Mouse (Mus musculus) stomach, embryonic 15.5 days (tissue): ENCODE results near the gene Ddx21. TPM values are rescaled to one million over a fixed set of nuclear protein-coding genes. Genes with fewer than 3 reads are reported as not detected.
"Not testable (repeated sequence)": the region's sequence is repeated elsewhere in the genome, so short reads cannot be mapped to it uniquely, and the experiment has no call there.

Source experiments
- ATAC-seq: fragments of 200-750 bp; cut with Nextera tagmentation; 2 replicates; pipeline ENCODE4 v1.8.0; 2017; ENCODE audit warnings: low read depth, moderate number of reproducible peaks, moderate TSS enrichment; ENCODE audit not compliant: insufficient read depth, low FRiP score
- H3K27ac ChIP-seq: fragments of 300-500 bp; sonication (generic); 2 replicates; pipeline ENCODE4 v1.5.1; 2015; ENCODE audit warnings: mild to moderate bottlenecking, inconsistent platforms
- H3K27me3 ChIP-seq: fragments of 300-500 bp; sonication (generic); replicated peaks from 2 replicates; pipeline ENCODE4 v1.6.1; 2015; ENCODE audit warnings: inconsistent platforms
- H3K36me3 ChIP-seq: fragments of 300-500 bp; sonication (generic); 2 replicates; pipeline ENCODE4 v1.6.1; 2015; ENCODE audit warnings: inconsistent platforms
- H3K4me1 ChIP-seq: fragments of 300-500 bp; sonication (generic); 2 replicates; pipeline ENCODE4 v1.6.1; 2015; ENCODE audit warnings: inconsistent platforms
- H3K4me2 ChIP-seq: fragments of 300-500 bp; sonication (generic); 2 replicates; pipeline ENCODE4 v1.6.1; 2015; ENCODE audit warnings: mild to moderate bottlenecking, inconsistent platforms
- H3K4me3 ChIP-seq: fragments of 300-500 bp; sonication (generic); replicated peaks from 2 replicates; pipeline ENCODE4 v1.5.1; 2015; ENCODE audit warnings: inconsistent platforms
- H3K9ac ChIP-seq: fragments of 300-500 bp; sonication (generic); 2 replicates; pipeline ENCODE4 v1.6.1; 2015; ENCODE audit warnings: inconsistent platforms
- H3K9me3 ChIP-seq: fragments of 300-500 bp; sonication (generic); 2 replicates; pipeline ENCODE4 v1.6.1; 2016; ENCODE audit warnings: inconsistent platforms
- WGBS: fragments of 180-500 bp; shearing (Covaris S2); methylation state at CpG from one replicate; pipeline ENCODE4 v1.1.7; 2015; 5-methylcytosine and 5-hydroxymethylcytosine counted together
- polyA plus RNA-seq: library from polyadenylated mRNA; unstranded; fragments of >200 nt; fragmentation: Nextera tagmentation; extraction: Ambion mirVana; gene quantifications from 2 replicates; pipeline ENCODE4 v1.2.1, GENCODE M21; 2015

Ddx21 gene
- polyA plus RNA-seq = 18.9 and 20.1 TPM in 2 replicates

DNA sequence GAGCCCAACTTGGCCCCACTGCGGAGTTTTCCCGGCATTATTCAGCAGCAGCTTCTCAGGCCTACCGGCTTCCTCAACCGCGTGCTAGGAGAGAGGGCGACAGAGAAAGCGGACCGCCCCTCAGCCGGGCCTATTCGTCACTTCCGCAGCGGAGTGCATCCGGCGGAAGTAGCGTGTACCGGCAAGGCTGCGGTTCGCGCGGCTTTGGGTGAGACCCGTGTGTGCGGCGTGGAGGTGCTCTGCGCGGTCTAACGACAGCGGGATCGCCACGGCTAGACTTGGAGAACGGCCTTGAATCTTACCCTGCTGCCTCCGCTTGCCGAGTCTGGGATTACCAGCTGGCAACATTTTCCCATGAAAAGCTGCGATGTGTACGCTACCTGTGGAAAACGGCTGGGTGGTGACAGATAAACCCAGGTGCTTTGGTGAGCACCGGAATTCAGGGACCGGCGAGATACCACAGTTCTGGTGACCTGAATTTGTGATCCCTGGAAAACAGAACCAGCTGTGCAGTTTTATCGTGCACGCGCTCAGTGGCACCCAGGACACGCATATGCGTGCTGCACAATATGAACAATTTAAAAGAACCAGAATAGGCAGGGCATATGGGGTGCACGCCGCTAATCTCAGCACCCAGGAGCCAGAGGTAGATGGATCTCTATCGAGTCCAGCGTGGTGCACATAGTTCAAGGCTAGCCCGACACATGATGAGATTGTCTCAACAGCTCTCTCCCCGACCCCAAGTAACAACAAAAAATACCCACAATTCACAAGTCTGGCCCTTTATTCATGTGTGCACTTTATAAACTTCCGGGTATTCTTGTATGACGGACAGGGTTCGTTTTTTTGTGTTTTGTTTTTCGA, at the start of gene Ddx21:
Gene Ddx21, minus strand, starts transcription at position 105 of the 864 bp plus-strand sequence.
- peak within 1 kb of the TSS; percentile 99 for H3K4me3 ChIP-seq
- H3K4me2 ChIP-seq = peak within 1 kb of the TSS; percentile 94
- no peaks in the 10 kb centered on the region for H3K27me3 ChIP-seq
- whole genome bisulfite sequencing = 4% methylated on average over 53 of the region's 53 CpGs
- H3K4me1 ChIP-seq = 0 out of 2 replicates have a peak, but pooled peaks cover 3% of the 10 kb centered on the region
- H3K36me3 ChIP-seq = peaks cover 9% of the 10 kb centered on the region; the same call in 1 of the 2 replicates
- ATAC-seq = peak; percentile 95
- H3K27ac ChIP-seq = peak within 1 kb of the TSS; percentile 82
- H3K9me3 ChIP-seq = no peaks in the 10 kb centered on the region
- H3K9ac ChIP-seq = peak within 1 kb of the TSS; percentile 64

DNA sequence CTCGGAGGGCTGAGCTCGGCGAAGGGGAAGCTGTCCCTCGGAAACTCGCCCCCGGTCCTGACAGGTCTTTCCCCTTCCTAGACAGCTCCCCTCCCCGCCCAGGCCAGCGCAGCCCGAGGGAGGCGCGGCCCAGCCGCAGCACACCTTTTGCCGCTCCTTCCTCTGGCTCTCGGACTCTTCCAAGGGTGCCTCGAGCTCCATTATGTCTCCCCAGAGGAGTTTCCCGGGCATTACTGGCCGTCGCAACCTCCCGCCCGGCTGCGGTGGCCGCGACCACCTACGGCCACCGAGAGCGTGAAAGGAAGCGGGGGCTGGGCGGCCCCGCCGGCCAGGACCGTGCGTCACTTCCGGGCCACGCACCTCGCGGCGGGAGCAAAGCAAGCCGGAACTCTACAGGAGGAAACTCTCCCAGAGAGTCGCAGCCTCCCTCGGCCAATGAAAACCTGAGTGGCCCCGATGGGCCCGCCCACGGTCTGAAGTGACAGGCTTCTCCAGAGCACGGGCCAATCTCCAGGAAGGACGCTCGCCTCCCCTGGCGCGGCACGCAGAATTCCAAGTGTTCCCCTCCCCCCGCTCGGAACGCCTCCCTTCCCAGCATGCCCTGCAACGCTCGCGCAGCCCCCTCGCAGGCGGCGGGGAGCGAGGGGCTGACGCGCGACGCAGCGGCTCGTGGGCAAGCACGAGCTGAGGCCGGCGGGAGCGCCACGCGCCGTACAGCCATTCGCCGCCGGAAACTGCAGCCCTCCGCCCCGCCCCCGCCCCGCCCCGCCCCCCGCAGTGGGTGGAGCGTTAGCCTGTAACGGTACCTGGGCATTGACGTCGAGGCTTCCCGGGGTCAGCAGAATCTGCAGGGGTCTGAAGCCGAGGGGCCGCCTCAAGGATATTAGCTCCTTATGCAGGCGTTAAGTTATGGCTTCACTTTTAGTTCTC, 49.1 kb upstream of the Ddx21 start, which contains the start of gene Ddx50:
Gene Ddx50, minus strand, starts transcription at position 338 of the 930 bp plus-strand sequence.
- H3K4me3 ChIP-seq = peak within 1 kb of the TSS; percentile 95
- no peaks in the 10 kb centered on the region; the same call in 1 of the 2 replicates for H3K36me3 ChIP-seq
- peak within 1 kb of the TSS; percentile 87 for H3K9ac ChIP-seq
- H3K27me3 ChIP-seq = no peaks in the 10 kb centered on the region
- WGBS = under 1% methylated on average over 85 of the region's 89 CpGs
- peak within 1 kb of the TSS; percentile 62 for H3K4me2 ChIP-seq
- peak within 1 kb of the TSS; percentile 96 for H3K27ac ChIP-seq
- no peaks in the 10 kb centered on the region for H3K9me3 ChIP-seq
- H3K4me1 ChIP-seq = peaks cover 6% of the 10 kb centered on the region; the same call in 1 of the 2 replicates
- ATAC-seq = peak; percentile 99

DNA sequence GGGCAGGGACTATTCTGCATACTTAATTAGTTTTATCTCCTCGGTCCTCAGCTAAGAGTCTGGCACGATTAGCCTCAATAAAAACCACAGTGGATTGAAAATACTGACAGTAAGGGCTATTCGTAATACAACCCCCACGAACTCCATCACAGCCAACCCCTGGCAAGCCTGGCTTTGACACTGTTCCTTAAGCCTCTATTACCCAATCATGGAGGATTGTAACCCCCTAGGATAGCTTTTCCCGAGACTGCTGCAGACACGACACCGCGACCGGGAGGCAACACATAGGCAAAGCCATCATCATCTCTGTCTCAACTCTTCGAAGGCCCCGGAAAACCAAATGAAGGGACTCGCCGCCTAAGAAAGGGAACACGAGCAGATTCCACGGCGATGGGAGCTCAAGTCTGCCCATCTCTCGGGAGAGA, 48.3 kb upstream of the Ddx21 start:
- H3K36me3 ChIP-seq = no peaks in the 10 kb centered on the region; the same call in 1 of the 2 replicates
- under 1% methylated on average over 17 of the region's 17 CpGs for WGBS
- H3K4me2 ChIP-seq = peak overlapping the region; percentile 62
- H3K27me3 ChIP-seq = no peaks in the 10 kb centered on the region
- peak overlapping the region; percentile 96 for H3K27ac ChIP-seq
- no peak for ATAC-seq
- peak overlapping the region; percentile 87 for H3K9ac ChIP-seq
- no peaks in the 10 kb centered on the region for H3K9me3 ChIP-seq
- H3K4me1 ChIP-seq = peaks cover 6% of the 10 kb centered on the region; the same call in 1 of the 2 replicates
- H3K4me3 ChIP-seq = peak overlapping the region; percentile 95

DNA sequence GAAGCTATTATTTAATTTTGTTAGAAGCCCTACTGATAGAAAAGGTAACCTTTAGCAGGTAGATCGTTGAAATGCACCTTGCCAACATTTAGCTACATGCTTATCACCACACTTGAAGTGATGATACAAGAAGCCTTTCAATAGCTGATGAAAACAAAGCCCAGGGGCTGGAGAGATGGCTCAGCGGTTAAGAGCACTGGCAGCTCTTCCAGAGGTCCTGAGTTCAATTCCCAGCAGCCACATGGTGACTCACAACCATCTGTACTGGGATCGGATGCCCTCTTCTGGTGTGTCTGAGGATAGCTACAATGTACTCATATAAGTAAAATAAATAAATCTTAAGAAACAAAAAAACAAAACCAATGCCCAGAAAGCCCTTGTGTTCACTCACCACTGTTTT, 2.1 kb upstream of the Ddx21 start:
- Histone ChIP-seq H3K4me2 (no peak overlapping the region), H3K27ac (no peak overlapping the region), H3K4me3 (no peak overlapping the region), H3K36me3 (no peaks in the 10 kb centered on the region), H3K4me1 (0 out of 2 replicates have a peak, but pooled peaks cover 3% of the 10 kb centered on the region), H3K9me3 (no peaks in the 10 kb centered on the region), H3K27me3 (no peaks in the 10 kb centered on the region), H3K9ac (no peak overlapping the region)
- ATAC-seq = no peak
- 80% methylated on average over 3 of the region's 3 CpGs for WGBS

DNA sequence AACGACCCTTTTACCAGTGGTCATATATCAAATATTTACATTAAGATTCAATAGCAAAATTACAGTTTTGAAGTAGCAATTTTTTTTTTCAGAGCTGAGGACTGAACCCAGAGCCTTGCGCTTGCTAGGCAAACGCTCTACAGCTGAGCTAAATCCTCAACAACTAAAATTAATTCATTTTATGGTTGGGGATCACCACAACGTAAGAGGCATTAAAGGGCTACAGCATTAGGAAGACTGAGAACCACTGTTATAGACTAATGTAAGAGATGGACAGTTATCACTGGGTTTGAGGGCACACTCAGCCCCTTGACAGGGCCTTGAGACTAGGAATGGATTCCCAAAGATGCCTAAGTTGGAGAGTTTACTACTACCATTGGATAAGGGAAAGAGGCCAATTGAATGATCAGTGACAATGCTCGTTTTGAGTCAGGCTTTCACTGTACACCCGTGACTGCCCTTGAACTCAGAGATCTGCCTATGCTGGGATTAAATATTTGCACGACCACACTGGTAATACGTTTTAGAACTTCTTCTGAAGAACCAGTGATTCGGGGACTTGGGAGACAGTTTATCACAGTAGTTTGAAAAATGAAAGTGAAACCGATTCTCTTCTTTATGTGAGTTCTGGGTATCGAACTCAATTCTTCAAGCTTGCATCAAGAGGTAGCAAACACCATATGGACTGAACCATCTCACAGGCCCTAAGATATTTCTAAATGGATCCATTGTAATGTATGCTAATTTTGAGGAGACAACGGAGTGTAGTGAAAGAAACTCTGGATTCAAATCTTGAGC, 1.4 kb upstream of the Ddx21 start:
- Histone ChIP-seq H3K36me3 (0 out of 2 replicates have a peak, but pooled peaks cover 4% of the 10 kb centered on the region), H3K4me2 (peak overlapping the region; percentile 94; the same call in 1 of the 2 replicates), H3K9ac (no peak overlapping the region), H3K27me3 (no peaks in the 10 kb centered on the region), H3K27ac (no peak overlapping the region), H3K4me3 (peak overlapping the region; percentile 99; the same call in 1 of the 2 replicates), H3K9me3 (no peaks in the 10 kb centered on the region), H3K4me1 (0 out of 2 replicates have a peak, but pooled peaks cover 3% of the 10 kb centered on the region)
- ATAC-seq = no peak
- 80% methylated on average over 12 of the region's 12 CpGs for WGBS

DNA sequence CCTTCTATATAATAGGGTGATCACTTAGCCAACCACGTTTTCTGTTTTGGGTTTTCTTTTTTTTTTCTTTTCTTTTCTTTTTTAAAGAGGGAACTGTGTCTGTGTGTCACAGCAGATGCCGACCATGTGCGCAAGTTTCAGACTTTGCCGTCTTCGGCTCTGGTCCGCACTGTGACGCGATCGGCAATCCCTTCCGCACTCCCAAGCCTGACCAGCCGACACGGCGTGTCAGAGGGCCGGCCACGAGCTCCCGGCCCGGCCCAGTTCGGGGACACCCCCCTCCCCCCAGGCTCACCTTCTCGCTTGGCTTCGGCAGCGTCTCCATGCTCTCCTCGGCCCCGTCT, 276 bp downstream of the Ddx21 start:
- ATAC-seq = peak; percentile 67
- WGBS = under 1% methylated on average over 23 of the region's 23 CpGs
- Histone ChIP-seq H3K36me3 (peaks cover 9% of the 10 kb centered on the region; the same call in 1 of the 2 replicates), H3K4me1 (0 out of 2 replicates have a peak, but pooled peaks cover 3% of the 10 kb centered on the region), H3K9ac (peak overlapping the region; percentile 64), H3K27ac (peak overlapping the region; percentile 82), H3K27me3 (no peaks in the 10 kb centered on the region), H3K4me2 (peak overlapping the region; percentile 94), H3K4me3 (peak overlapping the region; percentile 99), H3K9me3 (no peaks in the 10 kb centered on the region)

DNA sequence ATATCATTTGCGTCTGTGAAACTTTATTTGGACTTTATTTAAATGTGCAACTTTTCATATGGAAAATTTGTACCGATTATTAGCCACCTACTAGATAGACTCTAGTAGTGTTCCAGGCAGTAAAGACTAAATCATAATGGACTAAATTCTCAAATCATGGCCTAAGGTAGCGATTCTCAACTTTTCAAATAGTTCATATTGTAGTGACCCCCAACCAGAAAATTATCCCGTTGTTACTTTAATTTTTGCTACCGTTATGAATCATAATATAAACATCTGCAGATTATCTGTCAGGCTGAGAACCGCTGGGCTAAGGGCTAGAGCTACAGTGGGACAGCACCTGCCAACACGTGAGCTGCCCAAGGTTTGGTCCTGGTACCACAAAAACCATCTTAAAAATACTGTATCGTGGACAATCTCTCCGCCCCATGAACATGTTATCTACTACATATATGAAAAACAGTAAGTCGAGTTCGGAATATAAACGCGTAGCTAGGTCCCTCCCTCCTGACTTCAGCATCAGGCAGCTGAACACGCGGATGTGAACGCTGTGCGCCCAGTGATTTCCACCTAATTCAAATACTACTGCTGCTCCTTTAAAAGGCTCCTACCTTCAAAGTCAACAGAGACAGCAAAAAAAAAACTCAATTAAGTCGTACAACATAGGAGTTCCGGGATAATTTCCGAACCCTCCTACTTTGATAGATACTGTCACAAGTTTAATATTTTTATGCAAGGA, 859 bp downstream of the Ddx21 start:
- Histone ChIP-seq H3K4me3 (peak overlapping the region; percentile 99), H3K4me1 (0 out of 2 replicates have a peak, but pooled peaks cover 3% of the 10 kb centered on the region), H3K9me3 (no peaks in the 10 kb centered on the region), H3K9ac (peak overlapping the region; percentile 64; the same call in 1 of the 2 replicates), H3K27me3 (no peaks in the 10 kb centered on the region), H3K36me3 (peaks cover 9% of the 10 kb centered on the region; the same call in 1 of the 2 replicates), H3K27ac (no peak overlapping the region), H3K4me2 (peak overlapping the region; percentile 94)
- 9% methylated on average over 20 of the region's 20 CpGs for WGBS
- ATAC-seq = no peak

DNA sequence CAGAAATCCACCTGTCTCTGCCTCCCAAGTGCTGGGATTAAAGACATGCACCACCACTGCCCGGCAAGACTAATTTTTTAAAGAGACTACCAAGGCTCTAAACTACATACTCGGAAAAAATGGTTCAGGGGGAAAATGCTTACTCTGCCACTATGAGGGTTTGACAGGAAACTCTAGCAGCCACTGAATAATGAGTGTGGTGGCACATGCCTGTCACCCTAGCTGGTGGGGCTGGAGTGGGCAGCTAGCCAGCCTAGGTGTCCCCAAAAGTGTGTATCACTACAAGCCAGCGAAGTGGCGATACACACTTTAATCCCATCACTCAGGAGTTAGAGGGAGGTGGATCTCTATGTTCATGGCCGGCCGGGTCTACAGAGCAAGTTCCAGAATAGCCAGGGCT, 2.0 kb downstream of the Ddx21 start:
- Histone ChIP-seq H3K27ac (no peak overlapping the region), H3K36me3 (peaks cover 11% of the 10 kb centered on the region; the same call in 1 of the 2 replicates), H3K4me1 (0 out of 2 replicates have a peak, but pooled peaks cover 3% of the 10 kb centered on the region), H3K9me3 (no peaks in the 10 kb centered on the region), H3K9ac (no peak overlapping the region), H3K4me2 (no peak overlapping the region), H3K4me3 (no peak overlapping the region), H3K27me3 (no peaks in the 10 kb centered on the region)
- 86% methylated on average over 6 of the region's 6 CpGs for WGBS
- no peak for ATAC-seq

DNA sequence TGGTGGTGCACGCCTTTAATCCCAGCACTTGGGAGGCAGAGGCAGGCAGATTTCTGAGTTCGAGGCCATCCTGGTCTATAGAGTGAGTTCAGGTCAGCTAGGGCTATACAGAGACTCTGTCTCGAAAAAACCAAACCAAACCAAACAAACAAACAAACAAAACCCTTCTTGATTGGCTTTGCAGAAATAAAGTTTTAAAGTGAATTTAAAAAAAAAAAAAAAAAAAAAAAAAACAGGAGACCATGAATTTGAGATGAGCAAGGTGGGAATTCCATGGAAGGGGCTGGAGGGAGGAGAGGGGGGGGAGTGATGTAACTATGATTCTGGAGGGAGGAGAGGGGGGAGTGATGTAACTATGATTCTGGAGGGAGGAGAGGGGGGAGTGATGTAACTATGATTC, 2.8 kb downstream of the Ddx21 start:
- H3K4me2 ChIP-seq, H3K27ac ChIP-seq, H3K9me3 ChIP-seq, ATAC-seq, H3K27me3 ChIP-seq, H3K4me1 ChIP-seq, H3K9ac ChIP-seq, H3K4me3 ChIP-seq: not testable (repeated sequence)
- peaks cover 16% of the 10 kb centered on the region; the same call in 1 of the 2 replicates for H3K36me3 ChIP-seq
- 92% methylated on average over 3 of the region's 3 CpGs for WGBS

DNA sequence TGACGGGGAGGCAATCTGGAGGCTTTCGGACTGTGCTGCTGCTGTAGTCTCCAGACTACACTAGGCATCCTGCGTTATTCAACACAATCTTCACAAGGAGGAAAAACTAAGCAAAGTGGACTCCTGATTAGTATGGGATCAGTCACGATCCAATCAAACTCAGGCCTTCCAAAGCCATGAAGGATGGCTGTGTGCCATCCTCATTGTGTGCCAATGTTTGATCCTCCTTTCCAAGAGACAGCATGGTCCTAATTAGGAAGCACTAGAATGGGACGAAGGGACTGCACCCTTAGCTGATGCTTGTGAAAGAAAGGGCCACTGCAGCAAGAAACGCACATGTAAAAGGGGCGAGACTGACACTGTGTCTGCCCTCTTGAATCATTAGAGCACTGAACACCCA, 9.6 kb downstream of the Ddx21 start:
- Histone ChIP-seq H3K4me3 (no peak overlapping the region), H3K4me2 (no peak overlapping the region), H3K4me1 (no peaks in the 10 kb centered on the region), H3K27me3 (no peaks in the 10 kb centered on the region), H3K27ac (no peak overlapping the region), H3K9me3 (no peaks in the 10 kb centered on the region), H3K36me3 (peaks cover 46% of the 10 kb centered on the region), H3K9ac (no peak overlapping the region)
- WGBS = 87% methylated on average over 7 of the region's 7 CpGs
- no peak for ATAC-seq
